Mouse (Mus musculus): ENCODE results near the gene Pkig. TPM values are rescaled to one million over a fixed set of nuclear protein-coding genes. Genes with fewer than 3 reads are reported as not detected.

Pkig gene
- polyA plus RNA-seq, 1 experiment from 2014 or later, result 189 TPM

GRCm38 (mm10) chr2:163662698-163663221 lies 4.6 kb downstream of the Pkig start:
- Histone ChIP-seq H3K4me3 (ENCODE audit: low read depth, low read length) (no peak overlapping the region), H3K9me3 (ENCODE audit: control insufficient read depth, low read length) (no peaks in the 10 kb centered on the region), H3K27me3 (ENCODE audit: control insufficient read depth, insufficient read depth, low read length) (no peaks in the 10 kb centered on the region), H3K36me3 (ENCODE audit: control insufficient read depth, insufficient read depth, low read length) (no peaks in the 10 kb centered on the region), H3K4me2 (ENCODE audit: low read depth, low read length, severe bottlenecking) (no peak overlapping the region), H3K4me1 (replicated peaks; ENCODE audit: control insufficient read depth, insufficient read depth, low read length) (peaks cover 4% of the 10 kb centered on the region; the same call in 1 of the 2 replicates), H3K9ac (ENCODE audit: low read length) (no peak overlapping the region), H3K27ac (ENCODE audit: low read depth, low read length) (no peak overlapping the region)
- DNase-seq (ENCODE audit: low spot score), result no peak
- no peak for ATAC-seq (replicated peaks; ENCODE audit: low FRiP score)
- 85% methylated on average over 2 of the region's 2 CpGs for WGBS

GRCm38 (mm10) chr2:163663930-163664329 lies 5.7 kb downstream of the Pkig start:
- H3K9ac ChIP-seq (ENCODE audit: low read length), result no peak overlapping the region
- no peak for ATAC-seq (replicated peaks; ENCODE audit: low FRiP score)
- H3K4me1 ChIP-seq (replicated peaks; ENCODE audit: control insufficient read depth, insufficient read depth, low read length), result peaks cover 4% of the 10 kb centered on the region; the same call in 1 of the 2 replicates
- H3K27ac ChIP-seq (ENCODE audit: low read depth, low read length), result no peak overlapping the region
- DNase-seq (ENCODE audit: low spot score), result no peak
- H3K4me3 ChIP-seq (ENCODE audit: low read depth, low read length), result no peak overlapping the region
- no peaks in the 10 kb centered on the region for H3K36me3 ChIP-seq (ENCODE audit: control insufficient read depth, insufficient read depth, low read length)
- H3K27me3 ChIP-seq (ENCODE audit: control insufficient read depth, insufficient read depth, low read length), result no peaks in the 10 kb centered on the region
- 69% methylated on average over 3 of the region's 3 CpGs for WGBS
- no peaks in the 10 kb centered on the region for H3K9me3 ChIP-seq (ENCODE audit: control insufficient read depth, low read length)
- H3K4me2 ChIP-seq (ENCODE audit: low read depth, low read length, severe bottlenecking), result no peak overlapping the region

GRCm38 (mm10) chr2:163667045-163667444 lies 8.9 kb downstream of the Pkig start:
- no peaks in the 10 kb centered on the region for H3K27me3 ChIP-seq (ENCODE audit: control insufficient read depth, insufficient read depth, low read length)
- no peaks in the 10 kb centered on the region for H3K4me1 ChIP-seq (replicated peaks; ENCODE audit: control insufficient read depth, insufficient read depth, low read length)
- no peaks in the 10 kb centered on the region for H3K9me3 ChIP-seq (ENCODE audit: control insufficient read depth, low read length)
- DNase-seq (ENCODE audit: low spot score) (no peak), ATAC-seq (replicated peaks; ENCODE audit: low FRiP score) (no peak)
- 100% methylated on average over 1 of the region's 1 CpGs for WGBS
- no peaks in the 10 kb centered on the region for H3K36me3 ChIP-seq (ENCODE audit: control insufficient read depth, insufficient read depth, low read length)
- no peak overlapping the region for H3K9ac ChIP-seq (ENCODE audit: low read length)
- H3K4me3 ChIP-seq (ENCODE audit: low read depth, low read length), result no peak overlapping the region
- no peak overlapping the region for H3K4me2 ChIP-seq (ENCODE audit: low read depth, low read length, severe bottlenecking)
- H3K27ac ChIP-seq (ENCODE audit: low read depth, low read length), result no peak overlapping the region

GRCm38 (mm10) chr2:163670872-163671594 lies 12.8 kb downstream of the Pkig start:
- 93% methylated on average over 11 of the region's 11 CpGs for WGBS

GRCm38 (mm10) chr2:163674397-163674796 lies 16.2 kb downstream of the Pkig start:
- Histone ChIP-seq H3K27ac (ENCODE audit: low read depth, low read length) (no peak overlapping the region), H3K4me3 (ENCODE audit: low read depth, low read length) (no peak overlapping the region), H3K4me1 (replicated peaks; ENCODE audit: control insufficient read depth, insufficient read depth, low read length) (0 out of 2 replicates have a peak, but pooled peaks cover 2% of the 10 kb centered on the region), H3K36me3 (ENCODE audit: control insufficient read depth, insufficient read depth, low read length) (no peaks in the 10 kb centered on the region), H3K9me3 (ENCODE audit: control insufficient read depth, low read length) (no peaks in the 10 kb centered on the region), H3K27me3 (ENCODE audit: control insufficient read depth, insufficient read depth, low read length) (no peaks in the 10 kb centered on the region), H3K4me2 (ENCODE audit: low read depth, low read length, severe bottlenecking) (no peak overlapping the region), H3K9ac (ENCODE audit: low read length) (no peak overlapping the region)
- DNase-seq (ENCODE audit: low spot score) (no peak), ATAC-seq (replicated peaks; ENCODE audit: low FRiP score) (no peak)
- 78% methylated on average over 5 of the region's 5 CpGs for WGBS

More at GRCm38 (mm10) chr2:163670872-163671594, 12.8 kb downstream of the Pkig start:
- ATAC-seq (replicated peaks; ENCODE audit: low FRiP score), result no peak
- Histone ChIP-seq H3K9me3 (ENCODE audit: control insufficient read depth, low read length) (no peaks in the 10 kb centered on the region), H3K4me3 (ENCODE audit: low read depth, low read length) (no peak overlapping the region), H3K27me3 (ENCODE audit: control insufficient read depth, insufficient read depth, low read length) (no peaks in the 10 kb centered on the region), H3K36me3 (ENCODE audit: control insufficient read depth, insufficient read depth, low read length) (no peaks in the 10 kb centered on the region), H3K4me1 (replicated peaks; ENCODE audit: control insufficient read depth, insufficient read depth, low read length) (0 out of 2 replicates have a peak, but pooled peaks cover 2% of the 10 kb centered on the region), H3K9ac (ENCODE audit: low read length) (no peak overlapping the region), H3K4me2 (ENCODE audit: low read depth, low read length, severe bottlenecking) (no peak overlapping the region), H3K27ac (ENCODE audit: low read depth, low read length) (no peak overlapping the region)
- DNase-seq (ENCODE audit: low spot score), result no peak

- ATAC-seq (replicated peaks; ENCODE audit: low FRiP score), result no peak
These were observed 17.0 kb downstream of the Pkig start for GRCm38 (mm10) chr2:163675144-163675619.

GRCm38 (mm10) chr2:163675662-163676061 lies 17.5 kb downstream of the Pkig start:
- 0 out of 2 replicates have a peak, but pooled peaks cover 2% of the 10 kb centered on the region for H3K4me1 ChIP-seq (replicated peaks; ENCODE audit: control insufficient read depth, insufficient read depth, low read length)
- no peak overlapping the region for H3K27ac ChIP-seq (ENCODE audit: low read depth, low read length)
- no peaks in the 10 kb centered on the region for H3K9me3 ChIP-seq (ENCODE audit: control insufficient read depth, low read length)
- H3K4me3 ChIP-seq (ENCODE audit: low read depth, low read length), result no peak overlapping the region
- DNase-seq (ENCODE audit: low spot score), result no peak
- 85% methylated on average over 6 of the region's 6 CpGs for WGBS
- no peaks in the 10 kb centered on the region for H3K36me3 ChIP-seq (ENCODE audit: control insufficient read depth, insufficient read depth, low read length)
- H3K9ac ChIP-seq (ENCODE audit: low read length), result no peak overlapping the region
- no peak for ATAC-seq (replicated peaks; ENCODE audit: low FRiP score)
- H3K4me2 ChIP-seq (ENCODE audit: low read depth, low read length, severe bottlenecking), result no peak overlapping the region
- no peaks in the 10 kb centered on the region for H3K27me3 ChIP-seq (ENCODE audit: control insufficient read depth, insufficient read depth, low read length)

More at GRCm38 (mm10) chr2:163675144-163675619, 17.0 kb downstream of the Pkig start:
- DNase-seq (ENCODE audit: low spot score), result no peak
- Histone ChIP-seq H3K4me2 (ENCODE audit: low read depth, low read length, severe bottlenecking) (no peak overlapping the region), H3K36me3 (ENCODE audit: control insufficient read depth, insufficient read depth, low read length) (no peaks in the 10 kb centered on the region), H3K4me3 (ENCODE audit: low read depth, low read length) (no peak overlapping the region), H3K27ac (ENCODE audit: low read depth, low read length) (no peak overlapping the region), H3K9ac (ENCODE audit: low read length) (no peak overlapping the region), H3K27me3 (ENCODE audit: control insufficient read depth, insufficient read depth, low read length) (no peaks in the 10 kb centered on the region), H3K4me1 (replicated peaks; ENCODE audit: control insufficient read depth, insufficient read depth, low read length) (0 out of 2 replicates have a peak, but pooled peaks cover 2% of the 10 kb centered on the region), H3K9me3 (ENCODE audit: control insufficient read depth, low read length) (no peaks in the 10 kb centered on the region)
- 38% methylated on average over 5 of the region's 5 CpGs for WGBS

GRCm38 (mm10) chr2:163676321-163676720 lies 18.1 kb downstream of the Pkig start:
- WGBS, result 88% methylated on average over 4 of the region's 4 CpGs
- Histone ChIP-seq H3K9ac (ENCODE audit: low read length) (no peak overlapping the region), H3K36me3 (ENCODE audit: control insufficient read depth, insufficient read depth, low read length) (no peaks in the 10 kb centered on the region)

More at GRCm38 (mm10) chr2:163676321-163676720, 18.1 kb downstream of the Pkig start:
- H3K27me3 ChIP-seq (ENCODE audit: control insufficient read depth, insufficient read depth, low read length), result no peaks in the 10 kb centered on the region
- no peak overlapping the region for H3K27ac ChIP-seq (ENCODE audit: low read depth, low read length)
- H3K4me1 ChIP-seq (replicated peaks; ENCODE audit: control insufficient read depth, insufficient read depth, low read length), result 0 out of 2 replicates have a peak, but pooled peaks cover 2% of the 10 kb centered on the region
- H3K9me3 ChIP-seq (ENCODE audit: control insufficient read depth, low read length), result no peaks in the 10 kb centered on the region
- DNase-seq (ENCODE audit: low spot score) (no peak), ATAC-seq (replicated peaks; ENCODE audit: low FRiP score) (no peak)
- no peak overlapping the region for H3K4me2 ChIP-seq (ENCODE audit: low read depth, low read length, severe bottlenecking)
- no peak overlapping the region for H3K4me3 ChIP-seq (ENCODE audit: low read depth, low read length)
